Mouse (Mus musculus) MEL (cell line): Measurements from ENCODE around the gene Bmp3. TPM values are rescaled to one million over a fixed set of nuclear protein-coding genes. Genes with fewer than 3 reads are reported as not detected.

Experiments
- DNase-seq: peaks from one replicate; pipeline ENCODE4 v3.0.0; 2011; ENCODE audit warnings: low read depth, low spot score
- H3K27ac ChIP-seq: 2 replicates; pipeline ENCODE4 v1.5.1; 2012; ENCODE audit warnings: low read depth, mild to moderate bottlenecking, control low read depth, low read length, moderate library complexity; ENCODE audit not compliant: control insufficient read depth
- H3K27me3 ChIP-seq, 2 experiments: fragments of 150-350 bp in 1 of 2; sonication (generic) in 1 of 2; 2 replicates each; pipeline ENCODE4 v1.6.1; 2012; ENCODE audit warnings: low read length in 2 of 2, mild to moderate bottlenecking in 2 of 2, improper control_type of control experiment in 1 of 2, moderate library complexity in 1 of 2; ENCODE audit not compliant: insufficient read depth in 2 of 2, control insufficient read depth in 1 of 2
- H3K36me3 ChIP-seq, 2 experiments: 2 replicates each; pipeline ENCODE4 v1.6.1; 2012 to 2014; ENCODE audit warnings: low read length in 2 of 2, improper control_type of control experiment in 1 of 2, inconsistent platforms in 1 of 2, mild to moderate bottlenecking in 1 of 2; ENCODE audit not compliant: insufficient read depth in 2 of 2, control insufficient read depth in 1 of 2
- H3K4me1 ChIP-seq, 2 experiments: fragments of 150-350 bp in 1 of 2; sonication (generic) in 1 of 2; 2 replicates each; pipeline ENCODE4 v1.6.1; 2012; ENCODE audit warnings: low read length in 2 of 2, improper control_type of control experiment in 1 of 2, mild to moderate bottlenecking in 1 of 2; ENCODE audit not compliant: insufficient read depth in 2 of 2, control insufficient read depth in 1 of 2
- H3K4me3 ChIP-seq, 2 experiments: fragments of 150-350 bp in 1 of 2; sonication (generic) in 1 of 2; 2 replicates each; pipeline ENCODE4 v1.5.1; 2012; ENCODE audit warnings: low read depth in 2 of 2, low read length in 2 of 2, mild to moderate bottlenecking in 2 of 2, moderate library complexity in 2 of 2, control low read depth in 1 of 2, improper control_type of control experiment in 1 of 2; ENCODE audit not compliant: control insufficient read depth in 1 of 2, insufficient read depth in 1 of 2
- H3K79me2 ChIP-seq: 2 replicates; pipeline ENCODE4 v1.6.1; 2012; ENCODE audit warnings: mild to moderate bottlenecking, low read length, moderate library complexity; ENCODE audit not compliant: control insufficient read depth, poor library complexity, insufficient read depth
- H3K9ac ChIP-seq: 2 replicates; pipeline ENCODE4 v1.6.1; 2012; ENCODE audit warnings: low read depth, mild to moderate bottlenecking, control low read depth, low read length, moderate library complexity; ENCODE audit not compliant: control insufficient read depth, poor library complexity, severe bottlenecking
- H3K9me3 ChIP-seq: fragments of 150-350 bp; sonication (generic); replicated peaks from 2 replicates; pipeline ENCODE4 v1.6.1; 2012; ENCODE audit warnings: mild to moderate bottlenecking, low read length, improper control_type of control experiment, moderate library complexity; ENCODE audit not compliant: insufficient read depth
- CHD1 ChIP-seq: IDR thresholded peaks from 2 replicates; pipeline ENCODE4 v1.6.1; 2012; ENCODE audit warnings: low read depth, mild to moderate bottlenecking, inconsistent platforms, low read length, improper control_type of control experiment
- CTCF ChIP-seq, 3 experiments: IDR thresholded peaks in 2 of 3; conservative IDR thresholded peaks in 1 of 3; 2 replicates each; pipeline ENCODE4 v1.5.1; 2011 to 2012; ENCODE audit warnings: low read length in 3 of 3, low read depth in 2 of 3, mild to moderate bottlenecking in 2 of 3, improper control_type of control experiment in 1 of 3, inconsistent platforms in 1 of 3, mixed read lengths in 1 of 3, moderate library complexity in 1 of 3; ENCODE audit not compliant: control insufficient read depth in 1 of 3, insufficient read depth in 1 of 3, poor library complexity in 1 of 3, severe bottlenecking in 1 of 3
- E2F4 ChIP-seq: IDR thresholded peaks from 2 replicates; pipeline ENCODE4 v1.6.1; 2011; ENCODE audit warnings: low read depth, low read length, improper control_type of control experiment, borderline replicate concordance
- ELF1 ChIP-seq: IDR thresholded peaks from 2 replicates; pipeline ENCODE4 v1.6.1; 2014; ENCODE audit warnings: low read depth, mild to moderate bottlenecking, inconsistent platforms, low read length, improper control_type of control experiment, moderate library complexity
- ETS1 ChIP-seq: IDR thresholded peaks from 2 replicates; pipeline ENCODE4 v1.6.1; 2012; ENCODE audit warnings: low read depth, mild to moderate bottlenecking, inconsistent platforms, low read length, improper control_type of control experiment, moderate library complexity
- GABPA ChIP-seq: IDR thresholded peaks from 2 replicates; pipeline ENCODE4 v1.6.1; 2012; ENCODE audit warnings: low read depth, mild to moderate bottlenecking, inconsistent platforms, low read length, improper control_type of control experiment, moderate library complexity
- KAT2A ChIP-seq: conservative IDR thresholded peaks from 2 replicates; pipeline ENCODE4 v1.6.1; 2012; ENCODE audit warnings: low read depth, low read length, improper control_type of control experiment, inconsistent platforms
- MAFK ChIP-seq: IDR thresholded peaks from 2 replicates; pipeline ENCODE4 v1.6.1; 2011; ENCODE audit warnings: low read depth, mild to moderate bottlenecking, low read length, improper control_type of control experiment, borderline replicate concordance
- MAZ ChIP-seq: IDR thresholded peaks from 2 replicates; pipeline ENCODE4 v1.6.1; 2012; ENCODE audit warnings: low read depth, mild to moderate bottlenecking, inconsistent platforms, low read length, improper control_type of control experiment
- MXI1 ChIP-seq: IDR thresholded peaks from 2 replicates; pipeline ENCODE4 v1.6.1; 2011; ENCODE audit warnings: mild to moderate bottlenecking, low read depth, low read length, improper control_type of control experiment
- NRF1 ChIP-seq: IDR thresholded peaks from 2 replicates; pipeline ENCODE4 v1.6.1; 2014; ENCODE audit warnings: low read depth, mild to moderate bottlenecking, inconsistent platforms, low read length, improper control_type of control experiment, moderate library complexity; ENCODE audit not compliant: poor library complexity, insufficient read depth, severe bottlenecking
- POLR2AphosphoS2 ChIP-seq: IDR thresholded peaks from 2 replicates; pipeline ENCODE4 v1.6.1; 2011; ENCODE audit warnings: low read length, improper control_type of control experiment
- RAD21 ChIP-seq: IDR thresholded peaks from 2 replicates; pipeline ENCODE4 v1.6.1; 2011; ENCODE audit warnings: mild to moderate bottlenecking, low read depth, low read length, improper control_type of control experiment
- SIN3A ChIP-seq: IDR thresholded peaks from 2 replicates; pipeline ENCODE4 v1.6.1; 2012; ENCODE audit warnings: low read length, improper control_type of control experiment, inconsistent platforms
- SMC3 ChIP-seq: IDR thresholded peaks from 2 replicates; pipeline ENCODE4 v1.6.1; 2011; ENCODE audit warnings: low read depth, low read length, improper control_type of control experiment
- TCF12 ChIP-seq: IDR thresholded peaks from 2 replicates; pipeline ENCODE4 v1.6.1; 2014; ENCODE audit warnings: low read depth, mild to moderate bottlenecking, inconsistent platforms, low read length, improper control_type of control experiment, moderate library complexity
- UBTF ChIP-seq: IDR thresholded peaks from 2 replicates; pipeline ENCODE4 v1.6.1; 2012; ENCODE audit warnings: low read depth, mild to moderate bottlenecking, inconsistent platforms, low read length, improper control_type of control experiment, moderate library complexity, borderline replicate concordance; ENCODE audit not compliant: insufficient read depth
- ZC3H11A ChIP-seq: IDR thresholded peaks from 2 replicates; pipeline ENCODE4 v1.6.1; 2012; ENCODE audit warnings: low read depth, mild to moderate bottlenecking, inconsistent platforms, low read length, improper control_type of control experiment
- polyA plus RNA-seq, 2 experiments: library from polyadenylated mRNA; stranded (reverse) in 1 of 2; unstranded in 1 of 2; fragments of >175 nt in 1 of 2; fragments of >200 nt in 1 of 2; gene quantifications; 2 replicates each; pipeline versions ENCODE4 v1.2.1 to v1.2.4; 2012; ENCODE audit warnings: low replicate concordance in 2 of 2, low read depth in 1 of 2; ENCODE audit not compliant: insufficient read length in 2 of 2, insufficient read depth in 1 of 2, missing spikeins in 1 of 2
- total RNA-seq: library from RNA; depleted of rRNA; stranded (reverse); fragments of 300-350 nt; gene quantifications from 2 replicates; pipeline ENCODE4 v1.2.3, GENCODE M21; 2012

Bmp3 gene
- total and polyA plus RNA-seq, 3 experiments, result not detected

- Histone ChIP-seq H3K79me2 (no peaks in the 10 kb centered on the region), H3K9me3 (no peaks in the 10 kb centered on the region), H3K36me3 (no peaks in the 10 kb centered on the region), H3K27me3 (no peaks in the 10 kb centered on the region), H3K4me1 (no peaks in the 10 kb centered on the region), H3K4me3 (no peak overlapping the region), H3K27ac (no peak overlapping the region), H3K9ac (no peak overlapping the region)
- TF ChIP-seq ZC3H11A (no peak), GABPA (no peak), MAFK (no peak), E2F4 (no peak), MXI1 (no peak)
- no peak for DNase-seq
These were observed 46.3 kb upstream of the Bmp3 start for GRCm38 (mm10) chr5:98807953-98808352.

DNA sequence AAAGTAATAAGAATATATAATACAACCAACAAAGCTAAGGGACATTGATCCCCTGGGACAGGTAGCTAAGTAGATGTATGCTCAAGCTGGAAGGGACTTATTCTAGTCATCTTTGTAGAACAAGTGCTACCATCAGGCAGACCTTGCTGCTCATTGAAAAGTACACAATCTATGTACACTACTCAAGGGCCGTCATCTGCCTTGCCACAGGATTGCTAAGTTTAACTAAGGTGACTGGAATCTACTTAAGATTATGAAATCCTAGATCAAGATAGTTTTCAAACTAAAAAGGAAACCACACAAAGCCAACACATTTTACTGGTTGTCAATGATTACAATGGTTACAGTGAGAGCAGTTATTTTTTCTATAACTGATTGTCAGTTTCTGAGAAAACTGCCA is 41.8 kb upstream of the Bmp3 start:
- Histone ChIP-seq H3K4me3 (no peak overlapping the region), H3K79me2 (no peaks in the 10 kb centered on the region), H3K9me3 (no peaks in the 10 kb centered on the region), H3K9ac (no peak overlapping the region), H3K36me3 (no peaks in the 10 kb centered on the region), H3K27me3 (no peaks in the 10 kb centered on the region), H3K4me1 (no peaks in the 10 kb centered on the region), H3K27ac (no peak overlapping the region)
- no peak for TF ChIP-seq ZC3H11A
- no peak for TF ChIP-seq TCF12
- no peak for TF ChIP-seq CTCF (IDR thresholded peaks at IDR 0.05 in 2 of 3, conservative IDR thresholded peaks at IDR 0.05 in 1 of 3; ENCODE audit: control insufficient read depth in 1 of 3, insufficient read depth in 1 of 3, low read depth in 2 of 3, low read length in 3 of 3, poor library complexity in 1 of 3, severe bottlenecking in 1 of 3)
- TF ChIP-seq NRF1, result no peak
- no peak for TF ChIP-seq MAFK
- no peak for TF ChIP-seq POLR2AphosphoS2
- TF ChIP-seq ETS1, result no peak
- TF ChIP-seq RAD21, result no peak
- no peak for TF ChIP-seq GABPA
- no peak for TF ChIP-seq CHD1
- no peak for TF ChIP-seq ELF1
- no peak for TF ChIP-seq KAT2A
- TF ChIP-seq UBTF, result no peak
- TF ChIP-seq SIN3A, result no peak
- TF ChIP-seq SMC3, result no peak
- TF ChIP-seq MAZ, result no peak
- no peak for DNase-seq
